Mouse (Mus musculus) spleen, embryonic (tissue): Measurements from ENCODE around the gene Uqcc1.
"Not testable (repeated sequence)": the region's sequence is repeated elsewhere in the genome, so short reads cannot be mapped to it uniquely, and the experiment has no call there.

ENCODE experiments used
- CTCF ChIA-PET: fragments of 350-600 bp; sonication (Branson Sonifier 250); formaldehyde crosslinking; loops from one replicate; lab custom pipeline; 2022; lab: Charles Lee

Uqcc1 gene

DNA sequence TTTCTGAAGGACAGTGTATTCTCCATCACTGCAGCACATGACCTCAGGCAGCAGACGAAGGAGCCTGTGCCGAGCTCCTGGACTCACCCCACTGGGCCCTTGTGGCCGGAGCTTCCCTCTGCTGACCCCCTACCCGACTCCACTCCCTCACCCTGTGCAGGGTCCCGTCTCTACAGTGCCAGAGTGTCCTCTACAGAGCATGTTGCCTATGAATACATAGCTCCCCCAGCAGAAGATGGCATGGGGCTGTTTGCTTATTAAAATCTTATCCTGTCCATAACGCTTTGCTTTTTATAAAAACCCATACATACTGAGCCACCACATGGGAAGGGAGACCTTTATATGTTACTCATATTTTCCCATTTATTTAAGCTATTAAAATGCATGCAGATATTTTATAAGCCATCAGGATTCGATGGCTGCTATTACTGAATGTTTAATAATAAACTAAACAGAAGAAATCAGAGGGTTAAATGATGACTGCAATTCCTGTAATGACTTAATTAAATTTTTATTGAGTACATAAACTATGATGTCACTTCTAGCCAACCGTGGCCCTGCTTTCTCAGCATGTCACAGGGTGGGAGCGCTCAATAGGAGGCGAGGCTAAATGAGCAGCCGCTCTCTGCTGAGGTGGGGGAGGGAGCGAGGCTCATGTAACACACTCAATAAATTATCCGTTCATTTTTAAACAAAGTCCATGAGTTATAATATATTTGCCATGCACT lies 67.4 kb downstream of the Uqcc1 start:
- CTCF ChIA-PET: no interaction called here

DNA sequence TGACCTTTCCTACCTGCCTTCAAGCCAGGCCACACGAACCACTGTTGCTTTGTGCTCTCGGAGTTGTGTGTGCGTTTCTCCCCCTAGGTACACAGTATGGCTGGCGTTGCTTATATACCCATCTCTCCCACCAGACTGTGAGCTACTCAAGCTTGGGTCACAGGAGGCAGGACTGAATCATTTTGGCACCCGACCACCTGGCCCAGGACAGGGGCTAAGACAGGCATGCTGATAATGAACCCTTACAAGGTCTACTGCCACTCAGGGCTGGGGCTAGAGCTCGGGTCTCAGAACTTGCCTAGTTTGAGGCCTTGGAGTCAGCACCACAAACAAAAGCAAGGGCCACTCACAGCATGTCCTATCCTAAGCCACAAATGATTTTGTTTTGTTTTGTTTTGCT lies 68.5 kb downstream of the Uqcc1 start:
- CTCF ChIA-PET: no interaction called here

DNA sequence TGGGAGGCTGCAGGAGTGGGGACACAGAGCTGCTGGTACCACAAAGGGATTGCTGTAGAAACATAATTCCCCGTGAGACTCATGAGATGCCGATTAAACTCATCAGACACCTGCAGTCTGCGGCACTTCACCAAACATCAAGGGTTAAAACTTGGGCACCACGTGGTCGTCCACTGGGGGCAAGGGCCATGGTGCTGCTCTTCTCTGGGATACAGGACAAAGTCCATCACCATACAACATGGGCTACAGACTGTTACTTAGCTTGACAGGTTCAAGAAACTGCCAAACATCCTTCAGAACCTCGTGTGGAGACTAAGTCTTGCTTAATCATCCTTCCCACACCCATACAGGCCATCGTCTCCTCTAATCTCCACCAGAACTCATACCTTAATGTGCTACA lies 70.0 kb downstream of the Uqcc1 start:
- CTCF ChIA-PET: no interaction called here

DNA sequence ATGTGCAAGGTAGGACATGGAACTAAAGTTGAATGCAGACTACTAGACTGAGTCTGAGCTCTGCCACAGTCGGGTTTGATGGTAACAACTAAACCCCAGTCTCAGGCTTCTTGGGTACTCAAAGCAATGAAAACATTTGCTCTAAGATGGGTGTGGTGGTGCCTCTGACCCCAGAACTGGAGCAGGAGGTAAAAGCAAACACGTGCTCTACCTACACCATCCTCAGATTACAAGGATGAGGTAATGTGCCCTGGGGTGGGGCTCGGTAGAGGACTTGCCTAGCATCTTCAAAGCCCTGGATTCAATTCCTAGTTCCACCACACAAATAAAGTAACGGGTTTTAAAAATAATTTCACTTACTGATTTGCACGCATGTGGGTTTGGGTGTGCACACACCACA lies 77.6 kb downstream of the Uqcc1 start:
- CTCF ChIA-PET: no interaction called here

DNA sequence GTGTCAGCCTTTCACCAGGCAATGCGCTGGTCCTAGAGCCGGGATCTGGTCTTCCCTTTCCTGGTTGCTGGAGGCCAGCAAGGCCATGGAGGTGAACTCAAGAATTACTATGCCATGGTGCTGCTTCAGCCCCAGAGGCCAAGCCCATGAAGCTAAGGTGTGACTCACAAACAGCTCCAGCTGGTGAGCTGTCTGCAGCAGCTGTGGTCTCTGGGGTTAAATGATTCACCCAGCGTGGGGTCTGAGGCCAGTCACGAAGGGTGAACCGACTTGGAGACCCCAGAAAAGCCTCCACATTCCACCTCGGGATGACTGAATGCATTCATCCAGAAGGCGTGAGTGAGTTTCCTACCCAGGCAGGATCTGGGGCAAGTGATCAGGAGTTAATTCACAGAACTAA lies 80.0 kb downstream of the Uqcc1 start:
- CTCF ChIA-PET: interaction anchor here (0.6 kb wide), 1 partner anchor 342 kb away, joined by 3 read pairs; no protein-coding TSS in a partner anchor

DNA sequence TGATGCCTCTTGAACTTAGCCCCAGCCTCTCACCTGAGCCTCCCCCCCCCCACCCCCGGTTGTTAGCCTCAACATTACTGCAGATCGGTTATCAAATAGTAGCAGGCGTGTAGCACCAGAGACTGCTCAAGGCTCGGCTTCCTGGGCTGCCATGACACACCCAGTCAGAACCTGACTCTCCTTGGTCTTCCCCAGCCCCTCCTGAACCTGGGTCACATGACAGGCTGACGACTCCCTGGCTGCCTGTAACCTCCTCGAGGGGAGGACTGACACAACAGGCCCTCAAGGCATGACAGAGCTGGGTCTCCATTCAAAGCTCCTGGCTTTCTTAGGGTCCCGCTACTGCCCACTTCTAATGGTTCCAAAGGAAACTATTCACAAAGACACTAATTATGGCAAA lies 80.6 kb downstream of the Uqcc1 start:
- CTCF ChIA-PET: interaction anchor here (0.6 kb wide), 1 partner anchor 320 kb away, joined by 3 read pairs; no protein-coding TSS in a partner anchor

DNA sequence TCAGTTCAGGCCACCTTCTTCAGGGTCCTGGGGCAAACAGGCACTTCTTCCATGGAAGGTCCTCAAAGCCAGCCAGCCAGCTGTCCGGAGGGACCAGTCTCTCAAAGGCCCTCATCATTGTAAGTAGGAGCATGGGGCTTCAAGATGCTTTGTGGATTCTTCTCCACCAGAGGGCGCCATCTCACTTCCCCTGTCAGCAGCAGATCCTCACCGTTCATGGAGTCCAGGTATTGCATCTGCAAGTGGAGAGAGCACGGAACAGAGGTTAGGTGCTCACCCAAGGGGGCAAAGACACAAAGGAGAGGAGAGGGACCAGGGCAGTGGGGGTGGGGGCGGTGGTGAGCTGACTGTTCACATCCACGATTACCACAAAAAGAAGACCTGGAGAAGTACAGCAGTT lies 81.8 kb downstream of the Uqcc1 start:
- CTCF ChIA-PET: no interaction called here

DNA sequence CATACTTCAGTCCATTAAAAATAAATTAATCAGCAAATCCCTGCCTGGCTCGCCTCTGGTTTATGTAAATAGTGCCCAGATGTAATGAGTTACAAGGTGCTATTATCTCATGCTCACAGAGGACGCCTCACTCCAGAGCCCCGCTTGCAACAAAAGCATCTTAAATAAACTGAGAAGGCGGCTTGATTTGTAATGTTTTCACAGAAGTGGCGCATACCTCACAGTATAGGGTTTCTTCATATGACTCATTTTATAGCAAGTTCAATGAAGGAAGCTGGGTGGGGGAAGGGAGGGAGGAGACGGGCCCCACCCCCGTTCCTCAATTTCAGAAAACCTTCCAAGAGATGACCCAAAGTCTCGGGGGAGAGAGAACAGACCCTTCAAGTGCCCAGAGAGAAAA lies 83.2 kb downstream of the Uqcc1 start:
- CTCF ChIA-PET: interaction anchor here (0.6 to 1.0 kb wide), 2 partner anchors 99 to 117 kb away, joined by 5 to 11 read pairs; no protein-coding TSS in a partner anchor

DNA sequence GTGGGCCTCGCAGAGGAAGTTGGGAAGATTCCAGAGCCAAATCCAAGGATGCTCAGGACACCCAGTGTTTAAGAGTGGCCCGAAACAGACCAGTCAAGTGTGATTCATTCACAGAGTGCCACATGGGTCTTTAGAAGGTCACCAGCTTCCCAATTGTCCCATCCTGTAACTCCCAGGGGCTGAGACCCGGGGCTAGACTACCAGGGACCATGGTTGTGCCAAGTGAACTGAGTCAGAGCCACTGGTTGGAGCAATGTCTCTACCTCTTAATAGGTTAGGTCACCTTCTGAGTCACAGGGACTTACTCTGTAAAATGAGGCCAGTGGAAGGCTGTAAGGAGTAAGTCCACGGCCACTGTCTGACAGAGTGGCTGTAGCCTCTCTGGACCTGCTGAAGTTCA lies 91.1 kb downstream of the Uqcc1 start:
- CTCF ChIA-PET: no interaction called here

DNA sequence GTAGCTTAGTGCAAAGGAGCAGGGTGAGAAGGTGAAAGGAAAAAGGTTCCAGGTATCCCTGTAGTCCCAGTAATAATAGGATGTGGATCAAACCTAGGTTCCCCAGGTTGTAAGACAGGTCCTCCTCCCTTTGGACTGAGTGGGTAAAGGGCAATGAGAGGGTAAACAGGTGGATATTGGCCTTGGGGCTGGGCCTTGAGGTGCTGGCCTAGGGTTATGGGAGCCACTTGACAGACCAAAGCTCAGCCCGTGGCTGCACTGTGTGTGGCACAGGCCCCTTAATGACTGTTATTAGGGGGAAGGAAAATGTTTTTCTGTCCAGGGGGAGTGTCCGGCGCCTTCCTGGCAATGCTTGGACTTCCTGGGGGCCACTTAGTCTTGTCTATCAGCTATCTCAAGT lies 92.1 kb downstream of the Uqcc1 start:
- CTCF ChIA-PET: no interaction called here

DNA sequence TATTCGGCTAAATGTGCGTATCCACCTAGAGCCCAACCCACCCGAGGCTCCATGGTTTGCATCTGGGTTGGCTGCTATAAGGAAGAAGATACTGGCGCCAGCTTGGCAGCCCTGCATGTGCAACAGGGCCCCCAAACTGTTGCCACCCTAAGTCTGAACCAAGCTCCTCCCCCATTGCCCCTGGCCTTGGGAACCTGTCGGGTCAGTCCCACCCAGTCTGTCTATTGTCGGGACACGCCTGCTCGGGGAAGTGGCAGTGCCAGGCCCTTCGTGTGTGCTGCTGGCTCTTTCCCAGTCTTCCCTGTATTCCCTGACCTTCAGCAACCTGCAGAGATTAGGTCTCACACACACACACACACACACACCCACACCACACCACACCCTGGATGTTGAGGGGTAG lies 95.4 kb downstream of the Uqcc1 start, which contains the start of gene Fam83c:
Gene Fam83c, minus strand, starts transcription at position 123 of the 400 bp plus-strand sequence.
- CTCF ChIA-PET: no interaction called here

DNA sequence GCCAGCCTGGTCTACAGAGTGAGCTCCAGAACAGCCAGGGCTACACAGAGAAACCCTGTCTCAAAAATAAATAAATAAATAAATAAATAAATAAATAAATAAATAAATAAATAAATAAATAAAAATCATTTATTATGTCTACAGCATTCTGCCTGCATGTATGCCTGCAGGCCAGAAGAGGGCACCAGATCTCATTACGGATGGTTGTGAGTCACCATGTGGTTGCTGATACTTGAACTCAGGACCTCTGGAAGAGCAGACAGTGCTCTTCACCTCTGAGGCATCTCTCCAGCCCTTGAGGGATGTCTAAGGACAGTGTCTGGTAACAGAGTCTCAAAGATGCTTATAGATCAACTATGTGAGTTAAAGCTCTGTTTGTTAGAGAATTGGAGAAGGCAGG lies 98.0 kb downstream of the Uqcc1 start:
- CTCF ChIA-PET: not testable (repeated sequence)

DNA sequence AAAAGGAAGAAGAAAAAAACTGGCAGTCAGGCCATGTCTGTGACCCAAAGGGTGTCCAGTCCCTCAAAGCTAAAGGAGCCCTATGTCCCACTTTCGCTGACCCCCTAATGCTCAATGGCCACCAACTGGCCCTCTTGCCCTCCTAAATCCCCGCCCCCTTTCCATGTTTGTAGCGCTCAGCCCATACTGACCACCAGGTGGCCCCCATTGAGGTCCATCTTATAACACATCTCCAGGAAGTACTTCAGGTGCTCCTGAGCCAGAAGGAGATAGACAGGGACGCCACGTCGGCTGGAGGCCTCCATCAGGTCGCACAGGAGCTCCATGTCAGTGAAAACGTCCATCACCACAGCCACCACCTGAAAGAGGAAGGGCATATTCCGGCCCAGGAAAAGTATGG lies 98.8 kb downstream of the Uqcc1 start:
- CTCF ChIA-PET: interaction anchor here (0.6 kb wide), 1 partner anchor 252 kb away, joined by 7 read pairs; no protein-coding TSS in a partner anchor

DNA sequence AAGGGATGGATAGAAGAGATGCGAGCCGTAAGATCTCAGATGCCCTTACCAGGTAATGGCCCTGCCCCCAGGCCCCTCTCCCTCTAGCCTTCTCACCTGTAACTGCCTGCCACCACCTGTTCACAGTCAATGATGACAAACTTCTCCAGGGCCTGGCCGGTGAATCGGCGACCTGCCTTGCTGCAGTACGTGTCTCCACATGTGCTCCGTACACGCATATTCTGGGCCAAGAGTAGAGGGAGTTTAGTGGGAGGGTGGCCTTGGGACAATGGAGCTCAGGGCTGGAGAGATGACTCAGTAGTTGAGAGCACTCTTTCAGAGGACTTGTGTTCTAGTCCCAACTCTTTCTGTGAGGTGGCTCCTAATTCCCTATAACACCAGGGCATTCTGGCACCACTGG lies 99.3 kb downstream of the Uqcc1 start:
- CTCF ChIA-PET: interaction anchor here (0.6 kb wide), 1 partner anchor 252 kb away, joined by 7 read pairs; no protein-coding TSS in a partner anchor

DNA sequence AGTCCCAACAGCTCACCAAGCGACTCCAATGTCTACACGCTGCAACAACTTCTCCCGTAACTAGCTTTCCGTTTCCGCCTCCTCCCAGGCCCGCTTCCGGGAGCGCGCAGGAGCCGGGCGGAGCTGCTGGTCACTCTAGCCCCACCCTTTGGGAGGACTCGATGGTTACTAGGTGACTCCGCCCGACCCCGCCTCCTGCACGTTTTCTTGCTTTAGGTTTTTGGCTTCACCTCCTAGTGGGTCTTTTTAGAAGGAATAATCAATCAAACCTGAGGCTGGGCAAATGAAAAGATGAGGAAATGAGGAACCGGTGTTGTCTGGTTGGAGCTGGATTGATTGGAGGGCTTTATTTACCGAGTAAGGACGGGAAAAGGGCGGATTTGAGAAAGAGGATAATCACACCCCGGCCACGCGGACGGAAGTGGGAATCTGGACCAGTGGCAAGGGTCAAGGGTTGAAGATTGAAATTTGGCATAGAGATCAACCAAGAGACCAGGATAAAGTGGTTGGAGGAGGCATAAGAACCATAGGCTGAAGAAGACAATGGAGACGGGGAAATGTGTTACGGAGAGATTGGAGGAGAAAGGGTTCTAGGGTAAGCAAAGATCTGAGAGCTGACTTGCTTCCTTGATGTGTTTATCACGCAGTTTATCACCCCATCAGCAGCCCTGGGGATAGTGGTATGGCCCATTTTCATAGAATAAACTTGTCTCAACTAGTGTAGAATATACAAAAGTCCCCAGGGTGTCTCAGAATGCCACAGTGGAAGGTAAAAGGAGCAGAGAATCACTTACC lies 103.3 kb downstream of the Uqcc1 start, which contains the start of gene Eif6:
Gene Eif6, minus strand, starts transcription at position 296 of the 795 bp plus-strand sequence.
- CTCF ChIA-PET: no interaction called here

DNA sequence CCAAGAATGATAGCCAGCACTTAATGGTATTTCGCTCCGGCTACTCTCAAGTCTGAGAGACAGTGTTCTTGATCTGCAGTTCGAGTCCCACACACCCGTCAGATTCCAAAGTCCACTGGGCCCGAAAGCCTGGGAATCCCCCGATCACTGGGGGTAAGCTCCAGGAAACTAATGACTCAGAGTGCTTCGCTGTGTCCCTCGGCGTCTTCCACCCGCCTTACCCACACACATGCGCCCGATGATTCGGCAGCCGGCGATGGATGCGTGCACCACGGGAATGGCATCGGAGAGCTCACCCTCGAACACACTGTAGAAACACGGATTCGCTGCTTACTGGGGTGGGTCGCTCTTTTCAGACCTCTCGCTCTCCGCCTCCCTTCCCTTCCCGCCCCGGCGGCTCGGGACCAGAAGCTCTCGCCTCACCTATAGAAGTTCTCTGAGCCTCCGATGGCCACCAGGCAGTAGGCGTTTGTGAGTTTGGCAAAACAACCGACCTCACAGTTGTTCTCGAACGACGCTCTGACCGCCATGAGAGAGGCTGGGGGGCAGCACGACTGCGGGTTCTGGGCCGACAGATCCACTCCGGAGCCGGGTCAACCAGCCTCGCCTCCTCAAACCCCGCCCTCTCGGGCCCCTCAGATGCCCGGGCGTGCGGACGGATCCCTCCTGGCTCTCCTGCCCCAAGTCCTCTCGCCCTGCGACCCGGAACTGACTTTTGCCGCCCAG lies 104.0 kb downstream of the Uqcc1 start:
- CTCF ChIA-PET: no interaction called here

DNA sequence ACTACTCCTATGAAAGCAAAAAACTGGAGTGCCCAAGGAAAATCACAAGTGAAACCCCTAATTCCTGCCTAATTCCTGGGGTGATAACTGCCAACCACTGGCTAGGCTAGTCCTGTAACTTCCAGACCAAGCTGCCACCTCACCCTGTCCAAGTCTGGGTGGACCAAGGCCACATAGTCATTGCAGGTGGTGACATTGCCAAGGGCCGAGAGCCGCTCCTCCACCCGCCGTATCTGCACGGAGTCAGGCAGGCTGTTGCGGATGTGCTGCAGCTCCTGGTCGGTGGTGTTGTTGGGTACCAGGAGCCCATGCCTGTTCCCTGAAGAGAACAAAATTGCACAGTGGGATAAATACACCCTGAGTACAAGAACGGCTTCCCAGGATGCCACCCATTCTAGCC lies 106.4 kb downstream of the Uqcc1 start:
- CTCF ChIA-PET: no interaction called here

DNA sequence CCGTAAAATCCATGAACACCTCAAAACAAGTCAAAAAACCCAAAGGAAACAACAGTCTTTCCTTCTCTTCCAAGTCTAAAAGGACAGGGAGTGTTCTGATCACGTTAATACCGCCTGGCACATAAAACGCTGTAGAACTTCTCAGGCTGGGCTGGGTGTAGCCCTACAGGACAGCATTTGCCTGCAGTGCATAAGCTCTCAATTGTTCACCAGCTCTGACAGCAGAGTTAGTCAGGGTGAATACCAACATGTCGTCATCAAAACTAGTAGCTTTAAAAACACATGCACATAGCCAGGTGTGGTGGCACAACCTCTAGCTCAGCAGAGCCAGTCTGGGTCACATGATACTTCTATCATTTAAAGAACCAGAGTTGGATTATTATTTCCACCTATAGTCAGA lies 109.3 kb downstream of the Uqcc1 start:
- CTCF ChIA-PET: no interaction called here

DNA sequence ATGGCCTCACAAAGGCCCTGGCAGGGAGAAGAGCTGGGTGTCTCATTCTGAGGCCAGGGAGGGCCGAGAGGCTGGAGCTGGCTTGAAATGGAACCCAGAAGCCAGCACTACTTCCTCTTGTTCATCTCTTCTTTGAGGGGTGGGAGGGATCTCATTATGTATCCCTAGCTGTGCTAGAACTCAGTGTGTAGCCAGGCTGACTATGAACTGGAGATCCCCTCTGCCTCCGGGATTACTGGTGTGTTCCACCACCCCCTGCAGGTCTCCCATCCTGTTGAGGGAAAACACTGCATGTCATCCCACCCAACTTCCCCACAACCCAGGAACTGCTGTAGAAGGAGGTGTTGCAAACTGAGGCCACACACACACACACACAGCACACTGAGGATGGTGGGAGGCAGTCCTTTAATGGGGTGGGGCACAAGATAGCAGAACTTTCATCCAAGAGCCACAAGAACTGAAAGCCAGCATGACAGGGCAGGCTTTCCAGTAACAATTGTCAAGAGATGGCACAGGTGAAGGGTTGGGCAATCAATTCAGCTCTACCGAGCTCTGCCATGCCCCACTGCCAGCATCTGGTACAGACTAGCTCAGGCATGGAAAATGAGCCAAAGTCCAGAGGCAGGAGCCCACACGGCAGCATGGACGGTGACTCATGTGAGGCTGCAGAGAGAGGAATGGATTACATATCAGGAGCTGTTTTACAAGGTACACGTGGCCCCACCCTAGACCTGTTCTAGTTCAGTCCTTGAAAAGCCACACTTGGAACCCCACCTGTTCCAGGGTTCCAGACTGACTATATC lies 110.5 kb downstream of the Uqcc1 start:
- CTCF ChIA-PET: no interaction called here

DNA sequence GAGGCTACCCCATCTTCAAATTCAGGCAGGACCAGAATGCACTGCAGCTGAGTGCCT lies 110.9 kb downstream of the Uqcc1 start, which contains the start of gene BC029722:
Gene BC029722, minus strand, starts transcription at position 35 of the 57 bp plus-strand sequence.
- CTCF ChIA-PET: no interaction called here

DNA sequence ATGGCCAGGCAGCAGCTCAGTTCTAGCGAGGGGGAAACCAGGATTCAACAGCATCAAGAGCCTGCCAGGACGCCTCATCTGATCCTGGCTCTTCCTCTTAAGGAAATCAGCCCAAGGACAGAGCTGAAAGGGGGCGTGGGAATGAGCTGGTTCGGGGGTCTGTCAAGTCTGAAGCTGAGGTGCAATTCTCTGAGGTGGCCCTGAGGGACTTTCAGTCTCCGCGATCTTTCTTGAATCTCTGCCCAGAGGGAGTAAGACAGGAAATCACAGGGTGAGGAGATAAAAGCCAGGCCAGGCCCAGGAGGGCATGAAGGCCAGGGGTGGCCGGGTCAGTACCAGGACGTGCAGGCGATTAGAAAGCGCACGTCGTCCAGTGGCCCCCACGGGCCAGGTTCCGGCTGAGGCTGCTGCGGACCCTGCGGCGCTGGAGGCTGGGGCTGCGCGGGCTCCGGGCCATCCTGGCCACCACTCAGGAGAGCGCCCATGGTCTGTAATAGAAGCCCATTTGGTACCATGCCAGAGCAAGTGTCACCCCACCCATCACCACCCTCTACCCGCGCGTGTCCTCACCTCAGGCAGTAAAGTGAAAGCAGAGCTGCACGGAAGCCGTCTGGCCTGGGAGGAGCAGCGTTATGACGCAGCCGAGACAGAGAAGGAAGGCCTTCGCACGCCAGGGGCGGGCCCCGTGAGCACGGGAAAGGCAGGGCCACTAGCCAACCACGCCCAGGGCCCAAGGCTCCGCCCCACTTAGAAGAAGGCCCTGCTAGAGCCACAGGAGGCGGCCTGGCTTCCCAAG lies 111.3 kb downstream of the Uqcc1 start:
- CTCF ChIA-PET: no interaction called here
